Mouse (Mus musculus) limb, embryonic 15.5 days (tissue): ENCODE data around the gene Pbld2. TPM values are rescaled to one million over a fixed set of nuclear protein-coding genes. Genes with fewer than 3 reads are reported as not detected.

Source experiments
- polyA plus RNA-seq: library from polyadenylated mRNA; unstranded; fragments of >200 nt; fragmentation: Nextera tagmentation; extraction: Ambion mirVana; gene quantifications from 2 replicates; pipeline ENCODE4 v1.2.1, GENCODE M21; 2015

Gene Pbld2
- polyA plus RNA-seq, 1 experiment from 2014 or later: 0.77 TPM

Other genes starting within 250 kb of the Pbld2 start
- gene Ccar1, start 232.0 kb upstream of the Pbld2 start, polyA plus RNA-seq: 102 and 106 TPM in 2 replicates
- gene Tet1, start 115.3 kb upstream of the Pbld2 start, polyA plus RNA-seq: 22.8 and 24.9 TPM in 2 replicates
- 12.0 and 12.9 TPM in 2 replicates for gene Slc25a16, start 103.7 kb upstream of the Pbld2 start, polyA plus RNA-seq
- gene Dna2, start 77.3 kb upstream of the Pbld2 start, polyA plus RNA-seq: 12.5 and 12.9 TPM in 2 replicates
- gene Rufy2, start 44.1 kb upstream of the Pbld2 start, polyA plus RNA-seq: 28.3 and 28.6 TPM in 2 replicates
- 85.5 and 90.8 TPM in 2 replicates for gene Hnrnph3, start 98 bp upstream of the Pbld2 start, polyA plus RNA-seq
- gene Pbld1, start 35.8 kb downstream of the Pbld2 start, polyA plus RNA-seq: 0.89 and 1.1 TPM in 2 replicates
- gene Atoh7, start 75.3 kb downstream of the Pbld2 start, polyA plus RNA-seq: 0.10 TPM in 1 of 2 replicates, not detected in the other
- gene Mypn, start 179.6 kb downstream of the Pbld2 start, polyA plus RNA-seq: 2.5 and 8.5 TPM in 2 replicates
- gene Herc4, start 219.5 kb downstream of the Pbld2 start, polyA plus RNA-seq: 32.0 and 33.9 TPM in 2 replicates